Mouse (Mus musculus): ENCODE measurements around the gene Ddc.
A peak's percentile ranks its signal among the peaks of the same experiment; 100 is the strongest.

Gene Ddc

GRCm38 (mm10) chr11:11849513-11850311, 48.2 kb downstream of the Ddc start:
- DNase-seq (ENCODE audit: low read depth, low spot score) = no peak

- DNase-seq (ENCODE audit: low read depth, low spot score) = no peak
Measured at GRCm38 (mm10) chr11:11848467-11848866, 49.5 kb downstream of the Ddc start.

- no peak for DNase-seq (ENCODE audit: low read depth, low spot score)
Measured at GRCm38 (mm10) chr11:11845044-11845443, 52.9 kb downstream of the Ddc start.

GRCm38 (mm10) chr11:11844367-11844971, 53.5 kb downstream of the Ddc start:
- DNase-seq (ENCODE audit: low read depth, low spot score) = no peak

GRCm38 (mm10) chr11:11841590-11841989, 56.4 kb downstream of the Ddc start:
- no peak for DNase-seq (ENCODE audit: low read depth, low spot score)

GRCm38 (mm10) chr11:11840746-11841145, 57.2 kb downstream of the Ddc start:
- DNase-seq (ENCODE audit: low read depth, low spot score) = no peak

GRCm38 (mm10) chr11:11839874-11840273, 58.1 kb downstream of the Ddc start:
- no peak for DNase-seq (ENCODE audit: low read depth, low spot score)

GRCm38 (mm10) chr11:11837384-11837783, 60.6 kb downstream of the Ddc start:
- no peak for DNase-seq (ENCODE audit: low read depth, low spot score)

GRCm38 (mm10) chr11:11836713-11837370, 61.1 kb downstream of the Ddc start:
- DNase-seq (ENCODE audit: low read depth, low spot score) = no peak

- no peak for DNase-seq (ENCODE audit: low read depth, low spot score)
Measured at GRCm38 (mm10) chr11:11836262-11836661, 61.7 kb downstream of the Ddc start.

- DNase-seq (ENCODE audit: low read depth, low spot score) = no peak
Measured at GRCm38 (mm10) chr11:11835791-11836190, 62.2 kb downstream of the Ddc start.

GRCm38 (mm10) chr11:11835361-11835760, 62.6 kb downstream of the Ddc start:
- no peak for DNase-seq (ENCODE audit: low read depth, low spot score)

- peak; percentile 70 for DNase-seq (ENCODE audit: low read depth, low spot score)
Measured at GRCm38 (mm10) chr11:11833100-11833499, 64.8 kb downstream of the Ddc start.

GRCm38 (mm10) chr11:11832755-11833084, 65.2 kb downstream of the Ddc start:
- no peak for DNase-seq (ENCODE audit: low read depth, low spot score)

- DNase-seq (ENCODE audit: low read depth, low spot score) = no peak
Measured at GRCm38 (mm10) chr11:11831940-11832754, 65.8 kb downstream of the Ddc start.

- no peak for DNase-seq (ENCODE audit: low read depth, low spot score)
Measured at GRCm38 (mm10) chr11:11831526-11831925, 66.4 kb downstream of the Ddc start.

GRCm38 (mm10) chr11:11830884-11831495, 67.0 kb downstream of the Ddc start:
- no peak for DNase-seq (ENCODE audit: low read depth, low spot score)

GRCm38 (mm10) chr11:11829161-11830000, 68.6 kb downstream of the Ddc start:
- no peak for DNase-seq (ENCODE audit: low read depth, low spot score)

GRCm38 (mm10) chr11:11828761-11829160, 69.2 kb downstream of the Ddc start:
- no peak for DNase-seq (ENCODE audit: low read depth, low spot score)

GRCm38 (mm10) chr11:11828251-11828650, 69.7 kb downstream of the Ddc start:
- DNase-seq (ENCODE audit: low read depth, low spot score) = no peak

- DNase-seq (ENCODE audit: low read depth, low spot score) = no peak
Measured at GRCm38 (mm10) chr11:11826475-11826874, 71.5 kb downstream of the Ddc start.
